Comparison of ENCODE assay signal across 9 mouse cellular contexts in genomic region chr5:73338832-73339163, GRCm38 (mm10). TPM values are rescaled to one million over a fixed set of nuclear protein-coding genes. Genes with fewer than 3 reads are reported as not detected.
DNase-seq lines count a peak whose midpoint lies in the region; ATAC-seq and TF ChIP-seq lines count a peak whose summit lies in the region.
"Had no signal": no experiment of that assay in that cellular context is flagged by ENCODE, and none has a peak within 500 bp of the region (broad histone marks: within the 10 kb centered on the region; RNA-seq: fewer than 3 reads in every experiment).

No protein-coding gene starts in this region.

- H3K4me2 ChIP-seq in heart, embryonic 11.5 days: peak overlapping the region; percentile 80
- peak overlapping the region; percentile 94 for H3K4me2 ChIP-seq in forebrain, embryonic 12.5 days
- H3K4me2 ChIP-seq in liver, embryonic 14.5 days (ENCODE audit: low read depth): peak overlapping the region; percentile 71

- no peak for ATAC-seq in heart, embryonic 11.5 days (replicated peaks; ENCODE audit: insufficient number of reproducible peaks, low FRiP score, low TSS enrichment)
- ATAC-seq in forebrain, embryonic 12.5 days (ENCODE audit: low FRiP score): peak; percentile 68
- ATAC-seq in liver, embryonic 14.5 days (ENCODE audit: insufficient read depth): no peak

- peaks cover 27% of the 10 kb centered on the region for H3K4me1 ChIP-seq in heart, embryonic 11.5 days (ENCODE audit: control insufficient read depth, insufficient read depth, low read length)
- no peaks in the 10 kb centered on the region for H3K4me1 ChIP-seq in ES-Bruce4 (ENCODE audit: control insufficient read depth, insufficient read depth, low read length)
- H3K4me1 ChIP-seq in forebrain, embryonic 12.5 days: peaks cover 7% of the 10 kb centered on the region
- H3K4me1 ChIP-seq in liver, embryonic 14.5 days (replicated peaks; ENCODE audit: control insufficient read depth in 2 of 2, insufficient read depth in 2 of 2, low read length in 1 of 2): 0 out of 4 replicates have a peak, but pooled peaks cover 0 to 3% of the 10 kb centered on the region in 2 experiments

- H3K4me3 ChIP-seq in heart, embryonic 11.5 days (ENCODE audit: low read depth, low read length): peak overlapping the region; percentile 63
- peak overlapping the region; percentile 59; the same call in 1 of the 2 replicates for H3K4me3 ChIP-seq in ES-Bruce4 (ENCODE audit: low read depth, low read length)
- peak overlapping the region; percentile 66 for H3K4me3 ChIP-seq in forebrain, embryonic 12.5 days (replicated peaks)
- H3K4me3 ChIP-seq in liver, embryonic 14.5 days (ENCODE audit: insufficient read depth in 1 of 2, low read depth in 2 of 2, low read length in 2 of 2): peak overlapping the region; percentile 29 to 54; a peak in 3 of 4 replicates

- TF ChIP-seq CTCF in ES-Bruce4 (IDR thresholded peaks at IDR 0.05; ENCODE audit: low read depth, low read length): no peak
- no peak for TF ChIP-seq CTCF in liver, embryonic 14.5 days (IDR thresholded peaks at IDR 0.05; ENCODE audit: low read depth)

- H3K9me3 ChIP-seq in heart, embryonic 11.5 days (replicated peaks; ENCODE audit: control insufficient read depth, low read length): no peaks in the 10 kb centered on the region
- H3K9me3 ChIP-seq in ES-Bruce4 (replicated peaks; ENCODE audit: control insufficient read depth, insufficient read depth, low read length, poor library complexity, severe bottlenecking): no peaks in the 10 kb centered on the region
- no peaks in the 10 kb centered on the region for H3K9me3 ChIP-seq in forebrain, embryonic 12.5 days
- no peaks in the 10 kb centered on the region for H3K9me3 ChIP-seq in liver, embryonic 14.5 days (ENCODE audit: control insufficient read depth, low read length)
- H3K9me3 ChIP-seq: G1E had no signal

- H3K27ac ChIP-seq in heart, embryonic 11.5 days (ENCODE audit: low read depth, low read length): no peak overlapping the region
- H3K27ac ChIP-seq in ES-Bruce4 (ENCODE audit: insufficient read depth, low read length): no peak overlapping the region
- peak overlapping the region; percentile 10; the same call in 1 of the 2 replicates for H3K27ac ChIP-seq in forebrain, embryonic 12.5 days
- no peak overlapping the region for H3K27ac ChIP-seq in liver, embryonic 14.5 days

- no peak for TF ChIP-seq EP300 in ES-Bruce4 (IDR thresholded peaks at IDR 0.05; ENCODE audit: insufficient read depth, low read depth, low read length)
- no peak for TF ChIP-seq EP300 in liver, embryonic 14.5 days (IDR thresholded peaks at IDR 0.05; ENCODE audit: low read depth)

- intact Hi-C loops in heart, postnatal 25 days (cut with DNase I): no loop called here

- WGBS in heart, embryonic 11.5 days (ENCODE audit: insufficient replicate concordance): 54% methylated on average over 14 of the region's 14 CpGs
- WGBS in forebrain, embryonic 12.5 days: 43% methylated on average over 14 of the region's 14 CpGs
- 59% methylated on average over 14 of the region's 14 CpGs for WGBS in liver, embryonic 14.5 days (ENCODE audit: insufficient replicate concordance)

- no peaks in the 10 kb centered on the region for H3K36me3 ChIP-seq in heart, embryonic 11.5 days (ENCODE audit: control insufficient read depth, insufficient read depth, low read length)
- H3K36me3 ChIP-seq in ES-Bruce4 (ENCODE audit: control insufficient read depth, insufficient read depth, low read length, poor library complexity, severe bottlenecking): no peaks in the 10 kb centered on the region
- H3K36me3 ChIP-seq in forebrain, embryonic 12.5 days (replicated peaks): no peaks in the 10 kb centered on the region
- no peaks in the 10 kb centered on the region for H3K36me3 ChIP-seq in liver, embryonic 14.5 days (replicated peaks; ENCODE audit: control insufficient read depth, insufficient read depth, low read depth)
- H3K36me3 ChIP-seq: G1E had no signal

- no peaks in the 10 kb centered on the region for H3K27me3 ChIP-seq in heart, embryonic 11.5 days (ENCODE audit: control insufficient read depth, insufficient read depth, low read length)
- no peaks in the 10 kb centered on the region for H3K27me3 ChIP-seq in ES-Bruce4 (ENCODE audit: control insufficient read depth, insufficient read depth, low read length, poor library complexity, severe bottlenecking)
- H3K27me3 ChIP-seq in forebrain, embryonic 12.5 days: peaks cover 9% of the 10 kb centered on the region; the same call in 1 of the 2 replicates
- H3K27me3 ChIP-seq in liver, embryonic 14.5 days (ENCODE audit: control insufficient read depth, insufficient read depth, low read length): no peaks in the 10 kb centered on the region; the same call in 1 of the 2 replicates

- peak overlapping the region; percentile 76; the same call in 1 of the 2 replicates for H3K9ac ChIP-seq in heart, embryonic 11.5 days (ENCODE audit: low read depth, low read length)
- H3K9ac ChIP-seq in ES-Bruce4 (ENCODE audit: low read depth, poor library complexity, severe bottlenecking): peak overlapping the region; percentile 53
- peak overlapping the region; percentile 73 for H3K9ac ChIP-seq in forebrain, embryonic 12.5 days
- H3K9ac ChIP-seq in liver, embryonic 14.5 days (replicated peaks): peak overlapping the region; percentile 48

- no peak for DNase-seq in heart, postnatal 25 days (ENCODE audit: low spot score)
- no peak for DNase-seq in liver, embryonic 14.5 days (ENCODE audit: low read depth in 3 of 3, low spot score in 3 of 3)
- no peak for DNase-seq in spleen, postnatal 4 days (ENCODE audit: low spot score in 2 of 2)
- no peak for DNase-seq in adrenal gland, postnatal 14 days
- DNase-seq in layer of hippocampus, postnatal 14 days (ENCODE audit: low spot score in 2 of 2): no peak

- no peak for TF ChIP-seq POLR2A in ES-Bruce4 (IDR thresholded peaks at IDR 0.05; ENCODE audit: insufficient read depth, low read length)

RNA-seq across cellular contexts. Expression of gene Ociad2, which starts 2.0 kb away (rescaled TPM):
- polyA plus RNA-seq in heart, embryonic 11.5 days (2014; fragmentation: Nextera tagmentation; extraction: Ambion mirVana): 21.6 and 22.5 TPM in 2 replicates
- 1 to 10 TPM; 8.8 to 9.5 TPM for total RNA-seq in heart, postnatal 25 days (2021)
- polyA plus RNA-seq in ES-Bruce4 (2011; ENCODE audit: insufficient read depth, insufficient read length, low read depth, missing spikeins): 2.2 and 4.9 TPM in 2 replicates
- 11.9 and 12.1 TPM in 2 replicates for polyA plus RNA-seq in forebrain, embryonic 12.5 days (2016; fragmentation: Nextera tagmentation; extraction: Ambion mirVana)
- 0.51 and 0.95 TPM in 2 replicates for polyA plus RNA-seq in liver, embryonic 14.5 days (2012; rRNA removed)
- polyA plus RNA-seq in liver, embryonic 14.5 days (2014; fragmentation: Nextera tagmentation; extraction: Ambion mirVana): 2.8 and 3.6 TPM in 2 replicates
- 12.6 and 20.6 TPM in 2 replicates for total RNA-seq in adrenal gland, postnatal 14 days (2021)
- 100 to 1,000 TPM; 108 to 112 TPM for total RNA-seq in layer of hippocampus, postnatal 14 days (2021)
- polyA plus RNA-seq: G1E had no signal

RNA-seq across cellular contexts. Expression of gene Ociad1, which starts 46.2 kb away (rescaled TPM):
- 156 and 190 TPM in 2 replicates for polyA plus RNA-seq in heart, embryonic 11.5 days (2014; fragmentation: Nextera tagmentation; extraction: Ambion mirVana)
- total RNA-seq in heart, postnatal 25 days (2021): 100 to 1,000 TPM; 252 to 269 TPM
- 291 and 334 TPM in 2 replicates for polyA plus RNA-seq in ES-Bruce4 (2011; ENCODE audit: insufficient read depth, insufficient read length, low read depth, missing spikeins)
- 182 and 191 TPM in 2 replicates for polyA plus RNA-seq in forebrain, embryonic 12.5 days (2016; fragmentation: Nextera tagmentation; extraction: Ambion mirVana)
- polyA plus RNA-seq in liver, embryonic 14.5 days (2012; rRNA removed): 59.2 and 81.4 TPM in 2 replicates
- polyA plus RNA-seq in liver, embryonic 14.5 days (2014; fragmentation: Nextera tagmentation; extraction: Ambion mirVana): 74.9 and 77.4 TPM in 2 replicates
- total RNA-seq in adrenal gland, postnatal 14 days (2021): 226 and 236 TPM in 2 replicates
- 100 to 1,000 TPM; 390 to 412 TPM for total RNA-seq in layer of hippocampus, postnatal 14 days (2021)
